Mouse (Mus musculus): Measurements from ENCODE around the gene Me1. TPM values are rescaled to one million over a fixed set of nuclear protein-coding genes. Genes with fewer than 3 reads are reported as not detected.

Me1 gene
- polyA plus RNA-seq, 1 experiment = 0.03 TPM

DNA sequence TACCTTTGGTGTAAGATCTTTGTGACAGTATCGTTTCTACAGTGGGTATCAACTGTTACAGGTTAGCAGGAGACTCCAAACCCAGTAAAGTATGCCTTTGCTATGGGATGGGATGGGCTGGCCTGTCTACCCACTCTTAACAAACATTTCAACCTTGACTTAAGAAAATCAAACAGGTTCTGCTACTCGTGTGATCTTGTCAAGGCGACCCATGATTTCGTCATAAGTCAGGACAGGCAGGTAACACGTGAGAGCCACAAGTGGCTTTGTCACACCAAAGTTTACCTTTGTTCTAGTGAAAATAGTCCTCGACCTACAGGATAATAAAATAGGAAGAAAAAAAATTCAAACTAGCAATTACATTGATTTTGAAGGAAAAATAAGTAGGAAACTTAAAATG is 1.8 kb downstream of the Me1 start:
- Histone ChIP-seq H3K9me3 (ENCODE audit: control insufficient read depth, low read length) (no peaks in the 10 kb centered on the region), H3K27me3 (ENCODE audit: control insufficient read depth) (peaks cover 13% of the 10 kb centered on the region), H3K4me3 (replicated peaks) (no peak overlapping the region), H3K36me3 (ENCODE audit: control insufficient read depth) (no peaks in the 10 kb centered on the region), H3K4me1 (ENCODE audit: control insufficient read depth) (peaks cover 15% of the 10 kb centered on the region)
- no peak for TF ChIP-seq GATA1 (IDR thresholded peaks at IDR 0.05; ENCODE audit: low read length)
- no peak for TF ChIP-seq TAL1 (IDR thresholded peaks at IDR 0.05; ENCODE audit: low read length)

DNA sequence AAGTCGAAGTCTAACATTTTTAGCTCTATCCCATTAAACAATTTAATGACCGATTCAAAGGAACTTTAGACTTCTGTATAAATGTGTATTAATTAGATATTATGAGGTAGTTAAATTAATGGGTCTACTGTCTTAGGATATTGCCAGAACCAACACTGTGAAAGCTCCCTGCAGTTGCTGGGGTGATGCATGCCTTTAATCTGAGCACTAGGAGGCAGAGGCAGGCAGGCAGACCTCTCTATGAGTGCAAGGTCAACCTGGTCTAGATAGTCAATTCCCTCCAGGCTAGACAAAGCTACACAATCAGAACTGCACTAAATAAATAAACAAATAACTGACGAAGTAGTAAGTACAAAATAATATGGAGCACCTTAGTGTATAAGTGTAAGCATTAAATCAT is 3.1 kb downstream of the Me1 start:
- Histone ChIP-seq H3K4me1 (ENCODE audit: control insufficient read depth) (peaks cover 15% of the 10 kb centered on the region), H3K36me3 (ENCODE audit: control insufficient read depth) (no peaks in the 10 kb centered on the region), H3K4me3 (replicated peaks) (no peak overlapping the region), H3K9me3 (ENCODE audit: control insufficient read depth, low read length) (no peaks in the 10 kb centered on the region), H3K27me3 (ENCODE audit: control insufficient read depth) (peaks cover 13% of the 10 kb centered on the region)
- TF ChIP-seq TAL1 (IDR thresholded peaks at IDR 0.05; ENCODE audit: low read length) = no peak
- no peak for TF ChIP-seq GATA1 (IDR thresholded peaks at IDR 0.05; ENCODE audit: low read length)

DNA sequence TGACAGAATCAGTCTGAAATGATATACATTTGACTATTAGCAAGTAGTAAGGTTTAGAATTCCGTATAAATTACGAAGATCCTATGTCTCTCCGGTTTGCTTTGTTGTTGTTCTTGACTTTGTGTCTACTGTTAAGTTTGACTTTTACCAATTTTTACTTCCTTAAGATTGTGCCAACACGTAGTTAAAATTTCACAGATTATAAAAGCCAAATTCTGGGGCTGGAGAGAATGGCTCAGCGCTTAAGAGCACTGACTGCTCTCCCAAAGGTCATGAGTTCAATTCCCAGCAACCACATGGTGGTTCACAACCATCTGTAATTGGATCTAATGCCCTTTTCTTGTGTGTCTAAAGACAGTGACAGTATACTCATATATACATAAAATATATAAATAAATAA is 3.5 kb downstream of the Me1 start:
- H3K4me3 ChIP-seq (replicated peaks) = no peak overlapping the region
- TF ChIP-seq GATA1 (IDR thresholded peaks at IDR 0.05; ENCODE audit: low read length) (no peak), TAL1 (IDR thresholded peaks at IDR 0.05; ENCODE audit: low read length) (no peak)
- H3K9me3 ChIP-seq (ENCODE audit: control insufficient read depth, low read length) = no peaks in the 10 kb centered on the region
- no peaks in the 10 kb centered on the region for H3K36me3 ChIP-seq (ENCODE audit: control insufficient read depth)
- H3K4me1 ChIP-seq (ENCODE audit: control insufficient read depth) = peaks cover 15% of the 10 kb centered on the region
- H3K27me3 ChIP-seq (ENCODE audit: control insufficient read depth) = peaks cover 13% of the 10 kb centered on the region

DNA sequence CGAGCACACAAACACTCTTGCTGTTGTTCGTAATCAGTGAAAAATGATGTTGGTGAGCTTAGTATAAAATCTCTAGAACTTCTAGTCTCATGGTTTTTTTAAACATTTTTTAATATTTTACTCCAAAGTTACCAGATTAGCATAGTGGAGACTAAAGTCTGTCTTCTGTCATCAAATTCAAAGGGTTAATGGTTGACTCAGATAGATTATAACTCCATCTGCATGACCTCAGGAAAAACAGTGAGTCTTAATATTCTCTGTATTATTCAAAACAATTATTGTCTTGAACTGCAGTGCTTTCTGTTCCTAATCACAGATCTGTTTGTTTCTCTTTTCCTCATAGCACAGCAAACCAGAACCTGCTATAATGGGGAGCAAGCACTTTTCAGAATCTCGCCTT is 4.7 kb downstream of the Me1 start:
- peaks cover 13% of the 10 kb centered on the region for H3K27me3 ChIP-seq (ENCODE audit: control insufficient read depth)
- H3K36me3 ChIP-seq (ENCODE audit: control insufficient read depth) = no peaks in the 10 kb centered on the region
- H3K9me3 ChIP-seq (ENCODE audit: control insufficient read depth, low read length) = no peaks in the 10 kb centered on the region
- H3K4me1 ChIP-seq (ENCODE audit: control insufficient read depth) = peaks cover 10% of the 10 kb centered on the region
- no peak for TF ChIP-seq TAL1 (IDR thresholded peaks at IDR 0.05; ENCODE audit: low read length)
- TF ChIP-seq GATA1 (IDR thresholded peaks at IDR 0.05; ENCODE audit: low read length) = no peak
- H3K4me3 ChIP-seq (replicated peaks) = no peak overlapping the region

DNA sequence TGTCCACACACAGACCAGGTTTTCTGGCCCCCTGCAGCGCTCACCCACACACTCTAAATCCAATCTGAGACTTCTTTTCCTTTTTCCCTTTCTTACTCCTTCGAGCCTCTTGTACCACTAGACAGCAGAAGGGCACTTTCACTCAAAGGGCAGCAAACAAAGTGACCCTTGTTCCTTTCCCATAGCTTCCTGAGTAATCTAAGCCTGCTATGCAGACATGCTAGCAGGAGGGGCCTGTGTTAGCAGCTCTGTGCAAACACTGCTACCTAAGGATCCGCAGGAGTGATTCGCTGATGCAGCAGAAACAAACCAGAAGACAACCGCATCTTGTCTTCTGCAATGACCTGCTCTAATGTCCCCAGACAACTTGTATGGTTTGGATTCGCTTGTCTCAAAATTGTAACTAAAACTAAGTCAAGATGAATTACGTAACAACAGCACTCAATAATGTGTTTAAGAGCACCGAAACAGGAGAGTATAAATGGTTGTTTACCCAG is 12.0 kb downstream of the Me1 start:
- Histone ChIP-seq H3K9me3 (ENCODE audit: control insufficient read depth, low read length) (no peaks in the 10 kb centered on the region), H3K36me3 (ENCODE audit: control insufficient read depth) (no peaks in the 10 kb centered on the region), H3K4me3 (replicated peaks) (no peak overlapping the region), H3K27me3 (ENCODE audit: control insufficient read depth) (no peaks in the 10 kb centered on the region), H3K4me1 (ENCODE audit: control insufficient read depth) (no peaks in the 10 kb centered on the region)
- no peak for TF ChIP-seq GATA1 (IDR thresholded peaks at IDR 0.05; ENCODE audit: low read length)
- no peak for TF ChIP-seq TAL1 (IDR thresholded peaks at IDR 0.05; ENCODE audit: low read length)

DNA sequence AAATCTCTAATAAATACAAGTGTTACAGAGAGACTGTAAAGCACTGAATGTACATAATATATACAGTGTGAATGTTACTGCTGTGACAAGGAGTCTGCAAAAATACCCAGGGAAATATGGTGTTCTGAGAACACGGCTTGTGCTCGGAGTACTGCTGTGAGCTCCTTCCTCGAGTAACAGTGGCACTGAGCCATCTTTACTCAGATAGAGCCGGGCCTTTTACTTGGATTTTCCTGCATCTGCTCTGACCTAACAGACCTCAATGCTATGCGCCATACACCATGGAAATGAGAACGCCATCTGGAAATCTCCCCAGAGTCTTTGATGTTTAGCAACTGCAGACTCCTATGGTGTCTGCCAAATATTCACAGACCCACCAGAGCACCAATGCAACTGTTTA is 12.9 kb downstream of the Me1 start:
- Histone ChIP-seq H3K9me3 (ENCODE audit: control insufficient read depth, low read length) (no peaks in the 10 kb centered on the region), H3K27me3 (ENCODE audit: control insufficient read depth) (no peaks in the 10 kb centered on the region), H3K4me3 (replicated peaks) (no peak overlapping the region), H3K4me1 (ENCODE audit: control insufficient read depth) (no peaks in the 10 kb centered on the region), H3K36me3 (ENCODE audit: control insufficient read depth) (no peaks in the 10 kb centered on the region)
- no peak for TF ChIP-seq GATA1 (IDR thresholded peaks at IDR 0.05; ENCODE audit: low read length)
- TF ChIP-seq TAL1 (IDR thresholded peaks at IDR 0.05; ENCODE audit: low read length) = no peak

DNA sequence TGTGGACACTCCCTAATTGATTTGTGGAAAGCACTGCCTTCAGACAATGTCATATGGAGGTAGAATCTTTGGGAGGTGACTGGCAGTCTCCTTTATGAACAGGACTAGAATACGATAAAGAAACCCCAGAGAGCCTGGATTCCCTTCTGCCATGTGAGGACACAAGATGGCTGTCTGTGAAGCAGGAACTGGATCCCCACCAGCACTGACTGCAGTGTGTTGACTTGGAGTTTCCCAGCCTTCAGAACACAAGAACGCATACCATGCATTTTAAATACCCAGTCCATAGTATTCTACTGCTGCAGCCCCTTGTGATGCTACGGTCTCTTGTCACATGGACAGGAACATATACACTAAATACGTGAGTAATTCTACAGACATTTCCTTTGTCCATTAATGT is 13.5 kb downstream of the Me1 start:
- Histone ChIP-seq H3K4me1 (ENCODE audit: control insufficient read depth) (no peaks in the 10 kb centered on the region), H3K9me3 (ENCODE audit: control insufficient read depth, low read length) (no peaks in the 10 kb centered on the region), H3K36me3 (ENCODE audit: control insufficient read depth) (no peaks in the 10 kb centered on the region), H3K4me3 (replicated peaks) (no peak overlapping the region), H3K27me3 (ENCODE audit: control insufficient read depth) (no peaks in the 10 kb centered on the region)
- TF ChIP-seq GATA1 (IDR thresholded peaks at IDR 0.05; ENCODE audit: low read length) (no peak), TAL1 (IDR thresholded peaks at IDR 0.05; ENCODE audit: low read length) (no peak)

DNA sequence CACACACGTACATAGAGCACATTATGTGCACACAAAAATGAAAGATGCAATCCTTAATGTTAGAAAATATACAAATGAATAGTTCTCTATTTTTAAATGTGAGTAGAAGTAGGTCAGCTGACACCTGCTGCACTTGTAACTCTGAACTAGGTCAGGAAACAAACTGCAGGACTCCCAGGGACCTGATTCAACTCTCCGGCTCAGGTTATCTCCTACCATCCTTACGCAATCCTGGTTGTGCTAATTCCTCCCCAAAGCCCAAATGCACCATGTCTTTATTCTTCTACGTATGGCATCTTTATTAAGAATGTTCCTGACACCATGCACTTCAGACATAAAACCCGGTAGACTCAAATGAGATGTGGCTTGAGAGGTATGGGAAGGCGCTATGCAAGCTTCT is 15.3 kb downstream of the Me1 start:
- Histone ChIP-seq H3K4me1 (ENCODE audit: control insufficient read depth) (no peaks in the 10 kb centered on the region), H3K36me3 (ENCODE audit: control insufficient read depth) (no peaks in the 10 kb centered on the region), H3K4me3 (replicated peaks) (no peak overlapping the region), H3K27me3 (ENCODE audit: control insufficient read depth) (no peaks in the 10 kb centered on the region), H3K9me3 (ENCODE audit: control insufficient read depth, low read length) (no peaks in the 10 kb centered on the region)
- TF ChIP-seq TAL1 (IDR thresholded peaks at IDR 0.05; ENCODE audit: low read length) = no peak
- TF ChIP-seq GATA1 (IDR thresholded peaks at IDR 0.05; ENCODE audit: low read length) = no peak

DNA sequence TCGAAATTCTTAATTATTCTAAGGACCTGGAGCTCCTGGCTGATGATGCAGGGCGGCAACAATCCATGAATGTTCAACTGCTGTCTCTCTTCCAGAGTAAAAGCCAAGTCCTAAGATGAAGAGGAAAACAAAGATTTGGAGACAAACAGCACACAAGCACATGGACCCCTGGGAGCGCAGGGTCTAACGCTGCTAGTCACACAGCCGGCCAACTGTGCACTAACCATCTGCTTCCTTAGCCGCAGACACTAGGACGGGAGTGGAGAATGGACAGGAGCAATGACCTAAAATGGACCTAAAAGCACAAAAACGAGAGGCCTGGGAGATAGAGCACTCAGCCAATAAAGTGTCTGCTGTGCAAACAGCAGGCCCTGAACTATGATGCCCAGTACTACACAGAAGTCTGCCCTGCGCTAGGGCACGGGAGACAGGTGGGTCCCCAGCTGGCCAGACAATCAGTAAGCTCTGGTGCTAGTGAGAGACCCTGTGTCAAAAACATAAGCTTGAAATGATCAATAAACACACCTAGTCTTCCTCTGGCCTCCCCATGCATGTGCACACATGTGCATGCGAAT is 15.8 kb downstream of the Me1 start:
- H3K4me1 ChIP-seq (ENCODE audit: control insufficient read depth) = no peaks in the 10 kb centered on the region
- no peak overlapping the region for H3K4me3 ChIP-seq (replicated peaks)
- no peaks in the 10 kb centered on the region for H3K27me3 ChIP-seq (ENCODE audit: control insufficient read depth)
- H3K9me3 ChIP-seq (ENCODE audit: control insufficient read depth, low read length) = no peaks in the 10 kb centered on the region
- no peaks in the 10 kb centered on the region for H3K36me3 ChIP-seq (ENCODE audit: control insufficient read depth)
- TF ChIP-seq GATA1 (IDR thresholded peaks at IDR 0.05; ENCODE audit: low read length) (no peak), TAL1 (IDR thresholded peaks at IDR 0.05; ENCODE audit: low read length) (no peak)

DNA sequence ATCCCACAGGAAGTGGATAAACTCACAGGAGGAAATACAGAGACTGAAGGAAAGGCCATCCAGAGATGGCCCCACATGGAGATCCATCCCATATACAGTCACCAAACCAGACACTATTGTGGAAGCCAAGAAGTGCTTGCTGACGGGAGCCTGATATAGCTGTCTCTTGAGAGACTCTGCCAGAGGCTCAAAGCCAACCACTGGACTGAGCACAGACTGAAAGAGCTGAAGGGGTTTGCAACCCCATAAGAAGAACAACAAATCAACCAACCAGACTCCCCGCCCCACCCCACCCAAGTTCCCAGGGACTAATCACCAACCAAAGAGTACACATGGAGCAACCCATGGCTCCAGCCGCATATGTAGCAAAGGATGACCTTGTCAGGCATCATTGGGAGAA is 19.5 kb downstream of the Me1 start:
- Histone ChIP-seq H3K36me3 (ENCODE audit: control insufficient read depth) (no peaks in the 10 kb centered on the region), H3K9me3 (ENCODE audit: control insufficient read depth, low read length) (no peaks in the 10 kb centered on the region), H3K27me3 (ENCODE audit: control insufficient read depth) (no peaks in the 10 kb centered on the region), H3K4me3 (replicated peaks) (no peak overlapping the region), H3K4me1 (ENCODE audit: control insufficient read depth) (no peaks in the 10 kb centered on the region)
- TF ChIP-seq GATA1 (IDR thresholded peaks at IDR 0.05; ENCODE audit: low read length) = no peak
- TF ChIP-seq TAL1 (IDR thresholded peaks at IDR 0.05; ENCODE audit: low read length) = no peak
